Mouse (Mus musculus) neural tube, embryonic 15.5 days (tissue): Measurements from ENCODE around the gene Fign. TPM values are rescaled to one million over a fixed set of nuclear protein-coding genes. Genes with fewer than 3 reads are reported as not detected.

Experiments used
- ATAC-seq: fragments of 200-750 bp; cut with Nextera tagmentation; 2 replicates; pipeline ENCODE4 v1.8.0; 2017; ENCODE audit warnings: mild to moderate bottlenecking, moderate TSS enrichment, moderate library complexity; ENCODE audit not compliant: low FRiP score
- H3K27ac ChIP-seq: fragments of 300-500 bp; sonication (generic); replicated peaks from 2 replicates; pipeline ENCODE4 v1.5.1; 2015; ENCODE audit warnings: mild to moderate bottlenecking, inconsistent platforms
- H3K27me3 ChIP-seq: fragments of 300-500 bp; sonication (generic); replicated peaks from 2 replicates; pipeline ENCODE4 v1.6.1; 2015; ENCODE audit warnings: inconsistent platforms
- H3K36me3 ChIP-seq: fragments of 300-500 bp; sonication (generic); 2 replicates; pipeline ENCODE4 v1.6.1; 2015; ENCODE audit warnings: inconsistent platforms
- H3K4me1 ChIP-seq: fragments of 300-500 bp; sonication (generic); 2 replicates; pipeline ENCODE4 v1.6.1; 2015; ENCODE audit warnings: inconsistent platforms
- H3K4me2 ChIP-seq: fragments of 300-500 bp; sonication (generic); 2 replicates; pipeline ENCODE4 v1.6.1; 2015; ENCODE audit warnings: inconsistent platforms, mild to moderate bottlenecking, moderate library complexity
- H3K4me3 ChIP-seq: fragments of 300-500 bp; sonication (generic); replicated peaks from 2 replicates; pipeline ENCODE4 v1.5.1; 2015; ENCODE audit warnings: mild to moderate bottlenecking, inconsistent platforms
- H3K9ac ChIP-seq: fragments of 300-500 bp; sonication (generic); replicated peaks from 2 replicates; pipeline ENCODE4 v1.6.1; 2015; ENCODE audit warnings: mild to moderate bottlenecking, inconsistent platforms
- H3K9me3 ChIP-seq: fragments of 300-500 bp; sonication (generic); replicated peaks from 2 replicates; pipeline ENCODE4 v1.6.1; 2016; ENCODE audit warnings: inconsistent platforms
- WGBS: fragments of 180-500 bp; shearing (Covaris S2); methylation state at CpG from one replicate; pipeline ENCODE4 v1.1.7; 2015; ENCODE audit warnings: mixed read lengths; 5-methylcytosine and 5-hydroxymethylcytosine counted together
- polyA plus RNA-seq: library from polyadenylated mRNA; unstranded; fragments of >200 nt; fragmentation: Nextera tagmentation; extraction: Ambion mirVana; gene quantifications from 2 replicates; pipeline ENCODE4 v1.2.1, GENCODE M21; 2015

Gene Fign
- polyA plus RNA-seq, 1 experiment from 2014 or later = 11.0 TPM

GRCm38 (mm10) chr2:63925721-63926235, 172.1 kb downstream of the Fign start:
- Histone ChIP-seq H3K4me3 (no peak overlapping the region), H3K27ac (no peak overlapping the region), H3K4me1 (no peaks in the 10 kb centered on the region), H3K4me2 (no peak overlapping the region), H3K36me3 (no peaks in the 10 kb centered on the region), H3K9me3 (no peaks in the 10 kb centered on the region), H3K27me3 (no peaks in the 10 kb centered on the region), H3K9ac (no peak overlapping the region)
- 95% methylated on average over 4 of the region's 4 CpGs for WGBS
- no peak for ATAC-seq
